Mouse (Mus musculus) fibroblast of lung, adult 2 months (primary cell): ENCODE results near the gene Vmn1r132.
"Not testable (repeated sequence)": the region's sequence is repeated elsewhere in the genome, so short reads cannot be mapped to it uniquely, and the experiment has no call there.

Experiments
- DNase-seq: peaks from one replicate; pipeline ENCODE4 v3.0.0-alpha.2; 2011; ENCODE audit warnings: low read depth

The Vmn1r132 gene

DNA sequence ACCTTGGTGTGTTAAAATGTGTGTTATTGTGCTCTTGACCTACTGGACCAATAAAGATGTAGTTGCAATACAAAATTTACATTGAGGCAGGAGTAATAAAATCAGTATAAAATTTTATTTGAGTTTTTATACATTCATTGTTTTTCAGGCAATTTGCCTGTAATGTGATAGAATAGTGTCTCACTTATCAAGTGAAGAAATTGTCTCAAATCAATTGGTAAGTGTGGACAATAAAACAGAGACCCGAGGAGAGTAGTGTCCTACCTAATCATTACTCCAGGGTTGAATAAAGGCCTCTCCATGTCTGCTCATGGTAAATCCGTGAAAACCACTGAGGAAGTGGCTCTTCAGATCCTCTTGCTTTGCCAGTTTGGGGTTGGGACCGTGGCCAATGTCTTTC is at the start of gene Vmn1r132:
TSS of gene Vmn1r132 (plus strand) at position 301 of the 400 bp plus-strand sequence.
- DNase-seq: not testable (repeated sequence)
